Mouse (Mus musculus): ENCODE data around the gene Ifna14. TPM values are rescaled to one million over a fixed set of nuclear protein-coding genes. Genes with fewer than 3 reads are reported as not detected.

Gene Ifna14
- polyA plus RNA-seq, 1 experiment from 2014 or later, result not detected

DNA sequence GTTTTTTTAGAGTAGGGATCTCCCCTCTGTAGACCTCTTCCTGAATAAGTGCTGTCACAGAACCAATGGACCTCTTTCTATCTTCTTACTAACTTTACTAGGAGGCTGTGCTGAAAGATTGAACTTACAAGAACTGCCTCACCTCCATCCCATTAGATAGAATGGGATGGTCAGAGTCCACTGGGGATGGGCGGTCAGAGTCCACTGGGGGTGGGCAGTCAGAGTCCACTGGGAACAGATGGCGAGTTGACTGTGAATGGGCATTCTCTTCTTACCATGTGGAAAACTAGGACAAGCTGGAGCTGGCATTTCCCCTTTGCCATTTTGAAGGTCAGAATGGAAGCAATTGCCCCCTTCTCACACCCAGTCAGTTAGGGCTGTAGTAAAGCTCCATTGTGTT, 38.1 kb downstream of the Ifna14 start:
- Histone ChIP-seq H3K4me3 (no peak overlapping the region), H3K9ac (replicated peaks) (no peak overlapping the region), H3K9me3 (no peaks in the 10 kb centered on the region), H3K27ac (replicated peaks) (no peak overlapping the region), H3K4me2 (replicated peaks) (no peak overlapping the region), H3K27me3 (no peaks in the 10 kb centered on the region), H3K36me3 (no peaks in the 10 kb centered on the region), H3K4me1 (0 out of 2 replicates have a peak, but pooled peaks cover 4% of the 10 kb centered on the region)
- ATAC-seq (replicated peaks), result no peak
- 96% methylated on average over 2 of the region's 2 CpGs for WGBS

DNA sequence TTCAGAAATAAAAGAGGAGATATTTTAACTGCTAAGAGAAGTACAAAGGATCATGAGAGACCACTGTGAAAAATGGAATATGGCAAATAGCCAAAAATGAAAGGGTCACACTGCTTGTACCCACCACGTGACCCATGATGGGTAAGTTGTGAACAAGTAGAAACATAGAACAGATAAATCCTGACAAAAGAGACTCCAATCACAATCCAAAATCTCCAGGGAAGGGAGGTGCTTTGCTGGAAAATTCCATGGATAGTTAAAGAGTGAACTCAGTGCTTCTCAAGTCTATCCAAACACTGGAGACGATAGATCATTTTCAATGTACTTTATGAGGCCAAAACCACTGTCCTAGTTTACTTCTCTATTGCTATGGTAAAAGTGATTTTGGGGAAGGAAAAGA, 40.7 kb downstream of the Ifna14 start:
- no peaks in the 10 kb centered on the region for H3K4me1 ChIP-seq
- H3K36me3 ChIP-seq, result no peaks in the 10 kb centered on the region
- H3K27ac ChIP-seq (replicated peaks), result no peak overlapping the region

GRCm38 (mm10) chr4:88530271-88530670, 41.3 kb downstream of the Ifna14 start:
- no peaks in the 10 kb centered on the region for H3K4me1 ChIP-seq
- no peak overlapping the region for H3K27ac ChIP-seq (replicated peaks)
- no peaks in the 10 kb centered on the region for H3K27me3 ChIP-seq
- H3K9me3 ChIP-seq, result no peaks in the 10 kb centered on the region
- H3K9ac ChIP-seq (replicated peaks), result no peak overlapping the region
- H3K36me3 ChIP-seq, result no peaks in the 10 kb centered on the region
- no peak for ATAC-seq (replicated peaks)
- 73% methylated on average over 4 of the region's 4 CpGs for WGBS
- H3K4me2 ChIP-seq (replicated peaks), result no peak overlapping the region
- no peak overlapping the region for H3K4me3 ChIP-seq

More for the DNA sequence above, 40.7 kb downstream of the Ifna14 start:
- Histone ChIP-seq H3K4me2 (replicated peaks) (no peak overlapping the region), H3K27me3 (no peaks in the 10 kb centered on the region), H3K4me3 (no peak overlapping the region), H3K9ac (replicated peaks) (no peak overlapping the region), H3K9me3 (no peaks in the 10 kb centered on the region)
- no peak for ATAC-seq (replicated peaks)
- 94% methylated on average over 2 of the region's 2 CpGs for WGBS

DNA sequence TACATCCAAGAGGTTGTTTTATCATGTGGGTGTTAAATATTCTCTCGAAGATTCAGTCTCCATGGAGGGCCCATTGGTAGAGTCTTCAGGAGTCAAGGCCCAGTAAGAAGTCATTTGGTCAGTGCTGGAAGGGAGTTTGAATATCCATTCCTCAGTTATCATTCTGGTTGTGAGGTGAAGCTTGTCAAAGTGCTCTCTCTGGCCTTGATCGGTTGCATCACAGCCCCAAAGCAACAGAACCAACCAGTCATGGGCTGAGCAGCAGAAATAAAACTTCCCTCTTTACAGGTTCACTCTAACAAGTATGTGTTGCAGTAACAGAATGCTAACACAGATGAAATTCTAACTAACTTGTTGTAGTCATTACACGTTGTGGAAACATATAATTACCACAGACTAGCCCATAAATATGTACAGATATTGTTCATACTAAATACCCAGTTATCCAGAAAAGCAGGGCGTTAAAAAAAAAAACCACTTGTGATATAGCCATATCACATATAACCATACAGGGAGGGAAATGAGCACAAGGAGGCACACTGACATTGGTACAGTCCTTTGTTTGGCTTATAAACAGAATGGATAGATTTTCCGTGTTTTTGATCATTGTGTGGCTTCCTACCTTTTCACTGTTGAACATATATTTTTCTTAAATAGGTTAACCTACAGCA, 45.1 kb downstream of the Ifna14 start:
- H3K27ac ChIP-seq (replicated peaks), result no peak overlapping the region
- 88% methylated on average over 5 of the region's 5 CpGs for WGBS
- no peak overlapping the region for H3K4me2 ChIP-seq (replicated peaks)
- no peaks in the 10 kb centered on the region for H3K27me3 ChIP-seq
- H3K9ac ChIP-seq (replicated peaks), result no peak overlapping the region
- H3K4me3 ChIP-seq, result no peak overlapping the region
- no peaks in the 10 kb centered on the region for H3K36me3 ChIP-seq
- no peaks in the 10 kb centered on the region for H3K9me3 ChIP-seq
- no peak for ATAC-seq (replicated peaks)
- H3K4me1 ChIP-seq, result no peaks in the 10 kb centered on the region

- Histone ChIP-seq H3K9ac (replicated peaks) (no peak overlapping the region), H3K4me2 (replicated peaks) (no peak overlapping the region), H3K27me3 (no peaks in the 10 kb centered on the region), H3K4me3 (no peak overlapping the region), H3K4me1 (no peaks in the 10 kb centered on the region), H3K36me3 (no peaks in the 10 kb centered on the region), H3K9me3 (no peaks in the 10 kb centered on the region), H3K27ac (replicated peaks) (no peak overlapping the region)
- 87% methylated on average over 3 of the region's 3 CpGs for WGBS
- ATAC-seq (replicated peaks), result no peak
Measured at GRCm38 (mm10) chr4:88525393-88525792, 46.2 kb downstream of the Ifna14 start.

- Histone ChIP-seq H3K4me2 (replicated peaks) (no peak overlapping the region), H3K4me1 (0 out of 2 replicates have a peak, but pooled peaks cover 2% of the 10 kb centered on the region), H3K27me3 (no peaks in the 10 kb centered on the region), H3K4me3 (no peak overlapping the region), H3K9me3 (no peaks in the 10 kb centered on the region), H3K36me3 (no peaks in the 10 kb centered on the region), H3K9ac (replicated peaks) (no peak overlapping the region), H3K27ac (replicated peaks) (no peak overlapping the region)
- ATAC-seq (replicated peaks), result no peak
Measured at GRCm38 (mm10) chr4:88523241-88523640, 48.4 kb downstream of the Ifna14 start.

DNA sequence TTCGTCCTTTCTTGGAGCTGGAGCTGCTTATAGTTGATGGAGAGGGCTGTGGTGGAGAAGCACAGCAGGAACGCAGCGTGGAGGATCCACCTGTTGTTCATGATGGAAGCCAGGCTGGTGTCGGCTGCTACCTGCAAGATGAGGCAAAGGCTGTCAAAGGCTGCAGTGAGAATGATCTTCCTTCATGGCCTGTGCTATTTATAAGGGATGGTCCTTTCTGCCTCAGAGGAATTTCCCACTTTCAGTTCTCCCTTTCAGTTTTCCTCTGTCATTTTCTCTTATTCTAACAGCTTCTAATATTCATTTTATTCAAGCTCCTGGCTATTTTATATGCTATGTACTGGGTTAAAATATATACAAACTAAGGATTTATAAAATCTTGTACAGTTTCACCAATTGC, 48.9 kb downstream of the Ifna14 start, which contains the start of gene Ifnb1:
Ifnb1 (minus strand) TSS at position 101 of the 400 bp plus-strand sequence.
- Histone ChIP-seq H3K27me3 (no peaks in the 10 kb centered on the region), H3K4me2 (replicated peaks) (no peak within 1 kb of the TSS), H3K4me1 (0 out of 2 replicates have a peak, but pooled peaks cover 2% of the 10 kb centered on the region), H3K4me3 (no peak within 1 kb of the TSS), H3K9ac (replicated peaks) (no peak within 1 kb of the TSS), H3K27ac (replicated peaks) (no peak within 1 kb of the TSS), H3K9me3 (no peaks in the 10 kb centered on the region), H3K36me3 (no peaks in the 10 kb centered on the region)
- WGBS, result 97% methylated on average over 4 of the region's 4 CpGs
- ATAC-seq (replicated peaks), result no peak

Other genes starting within 250 kb of the Ifna14 start
- gene Hacd4, start 132.9 kb downstream of the Ifna14 start, polyA plus RNA-seq (2015; fragmentation: Nextera tagmentation; extraction: Ambion mirVana), result 2.6 and 3.5 TPM in 2 replicates
- not detected in 2 replicates for gene Ifnb1, start 49.0 kb downstream of the Ifna14 start, polyA plus RNA-seq (2015; fragmentation: Nextera tagmentation; extraction: Ambion mirVana)
- gene Ifna15, start 13.6 kb downstream of the Ifna14 start, polyA plus RNA-seq (2015; fragmentation: Nextera tagmentation; extraction: Ambion mirVana), result not detected in 2 replicates
- gene Ifna9, start 20.6 kb upstream of the Ifna14 start, polyA plus RNA-seq (2015; fragmentation: Nextera tagmentation; extraction: Ambion mirVana), result not detected in 2 replicates
- gene Ifna12, start 31.6 kb upstream of the Ifna14 start, polyA plus RNA-seq (2015; fragmentation: Nextera tagmentation; extraction: Ambion mirVana), result not detected in 2 replicates
- not detected in 2 replicates for gene C87499, start 62.6 kb upstream of the Ifna14 start, polyA plus RNA-seq (2015; fragmentation: Nextera tagmentation; extraction: Ambion mirVana)
- gene Ifna13, start 72.7 kb upstream of the Ifna14 start, polyA plus RNA-seq (2015; fragmentation: Nextera tagmentation; extraction: Ambion mirVana), result not detected in 2 replicates
- not detected in 2 replicates for gene Ifna16, start 105.1 kb upstream of the Ifna14 start, polyA plus RNA-seq (2015; fragmentation: Nextera tagmentation; extraction: Ambion mirVana)
- not detected in 2 replicates for gene Ifna2, start 112.1 kb upstream of the Ifna14 start, polyA plus RNA-seq (2015; fragmentation: Nextera tagmentation; extraction: Ambion mirVana)
- gene Ifnab, start 119.6 kb upstream of the Ifna14 start, polyA plus RNA-seq (2015; fragmentation: Nextera tagmentation; extraction: Ambion mirVana), result not detected in 2 replicates
- gene Gm26566, start 150.0 kb upstream of the Ifna14 start, polyA plus RNA-seq (2015; fragmentation: Nextera tagmentation; extraction: Ambion mirVana), result 1.6 and 2.3 TPM in 2 replicates
- gene Klhl9, start 150.7 kb upstream of the Ifna14 start, polyA plus RNA-seq (2015; fragmentation: Nextera tagmentation; extraction: Ambion mirVana), result 117 and 128 TPM in 2 replicates
- not detected in 2 replicates for gene Gm13271, start 183.1 kb upstream of the Ifna14 start, polyA plus RNA-seq (2015; fragmentation: Nextera tagmentation; extraction: Ambion mirVana)
- gene Gm13283, start 188.3 kb upstream of the Ifna14 start, polyA plus RNA-seq (2015; fragmentation: Nextera tagmentation; extraction: Ambion mirVana), result 0.14 TPM in 1 of 2 replicates, not detected in the other
- gene Gm13290, start 202.0 kb upstream of the Ifna14 start, polyA plus RNA-seq (2015; fragmentation: Nextera tagmentation; extraction: Ambion mirVana), result not detected in 2 replicates
- not detected in 2 replicates for gene Gm13289, start 205.1 kb upstream of the Ifna14 start, polyA plus RNA-seq (2015; fragmentation: Nextera tagmentation; extraction: Ambion mirVana)
- gene Gm13272, start 208.1 kb upstream of the Ifna14 start, polyA plus RNA-seq (2015; fragmentation: Nextera tagmentation; extraction: Ambion mirVana), result not detected in 2 replicates
- 0.20 TPM in 1 of 2 replicates, not detected in the other for gene Ifnz, start 210.3 kb upstream of the Ifna14 start, polyA plus RNA-seq (2015; fragmentation: Nextera tagmentation; extraction: Ambion mirVana)
- gene Gm13276, start 213.9 kb upstream of the Ifna14 start, polyA plus RNA-seq (2015; fragmentation: Nextera tagmentation; extraction: Ambion mirVana), result not detected in 2 replicates
- gene Gm13277, start 216.8 kb upstream of the Ifna14 start, polyA plus RNA-seq (2015; fragmentation: Nextera tagmentation; extraction: Ambion mirVana), result not detected in 2 replicates
- gene Gm13278, start 219.8 kb upstream of the Ifna14 start, polyA plus RNA-seq (2015; fragmentation: Nextera tagmentation; extraction: Ambion mirVana), result not detected in 2 replicates
- gene Gm13275, start 222.7 kb upstream of the Ifna14 start, polyA plus RNA-seq (2015; fragmentation: Nextera tagmentation; extraction: Ambion mirVana), result not detected in 2 replicates
- not detected in 2 replicates for gene Gm13279, start 225.6 kb upstream of the Ifna14 start, polyA plus RNA-seq (2015; fragmentation: Nextera tagmentation; extraction: Ambion mirVana)
- gene Gm13285, start 227.9 kb upstream of the Ifna14 start, polyA plus RNA-seq (2015; fragmentation: Nextera tagmentation; extraction: Ambion mirVana), result not detected in 2 replicates
- gene Gm13287, start 231.5 kb upstream of the Ifna14 start, polyA plus RNA-seq (2015; fragmentation: Nextera tagmentation; extraction: Ambion mirVana), result not detected in 2 replicates
- not detected in 2 replicates for gene Gm13288, start 233.7 kb upstream of the Ifna14 start, polyA plus RNA-seq (2015; fragmentation: Nextera tagmentation; extraction: Ambion mirVana)
- not detected in 2 replicates for gene Ifna7, start 244.4 kb upstream of the Ifna14 start, polyA plus RNA-seq (2015; fragmentation: Nextera tagmentation; extraction: Ambion mirVana)
- not detected in 2 replicates for gene Ifna11, start 248.2 kb upstream of the Ifna14 start, polyA plus RNA-seq (2015; fragmentation: Nextera tagmentation; extraction: Ambion mirVana)

Measured in forebrain, embryonic 15.5 days (tissue).